Comparison of ENCODE assay signal across 20 mouse cellular contexts in genomic region chr14:72303856-72304255, GRCm38 (mm10).
A peak's percentile ranks its signal among the peaks of the same experiment; 100 is the strongest.
DNase-seq lines count a peak whose midpoint lies in the region; ATAC-seq and TF ChIP-seq lines count a peak whose summit lies in the region.
"Had no signal": no experiment of that assay in that cellular context is flagged by ENCODE, and none has a peak within 500 bp of the region (broad histone marks: within the 10 kb centered on the region; RNA-seq: fewer than 3 reads in every experiment).

No protein-coding gene starts in this region.

- no peak for TF ChIP-seq POLR2A in brain, embryonic 14.5 days (IDR thresholded peaks at IDR 0.05; ENCODE audit: borderline replicate concordance, extremely low read depth, insufficient read depth, insufficient read length, poor library complexity, severe bottlenecking)

- peaks cover 3% of the 10 kb centered on the region; the same call in 1 of the 2 replicates for H3K4me1 ChIP-seq in forebrain, embryonic 16.5 days (replicated peaks; ENCODE audit: control insufficient read depth, insufficient read depth, low read length)
- no peaks in the 10 kb centered on the region for H3K4me1 ChIP-seq in forebrain, embryonic 13.5 days
- no peaks in the 10 kb centered on the region for H3K4me1 ChIP-seq in lung, postnatal 0 days (ENCODE audit: insufficient read depth, low read depth, low read length)
- H3K4me1 ChIP-seq: embryonic facial prominence, embryonic 10.5 days; hindbrain, embryonic 10.5 days had no signal

- intact Hi-C loops in gastrocnemius, postnatal 14 days (cut with DNase I; ENCODE audit: low total_unique reads), result no loop called here

- H3K9me3 ChIP-seq in forebrain, embryonic 16.5 days (ENCODE audit: control insufficient read depth, low read length), result no peaks in the 10 kb centered on the region
- H3K9me3 ChIP-seq in forebrain, embryonic 13.5 days (replicated peaks), result no peaks in the 10 kb centered on the region
- no peaks in the 10 kb centered on the region for H3K9me3 ChIP-seq in lung, postnatal 0 days (ENCODE audit: low read length)
- H3K9me3 ChIP-seq: embryonic facial prominence, embryonic 10.5 days; hindbrain, embryonic 10.5 days had no signal

- peak; percentile 9 for DNase-seq in lung, postnatal 0 days (ENCODE audit: low spot score)
- DNase-seq in lung, adult 18-20 months, result no peak
- DNase-seq in brain, embryonic 14.5 days (ENCODE audit: low read depth), result peak; percentile 29
- DNase-seq in cerebellum, postnatal 25 days, result peak; percentile 8 to 23
- DNase-seq in spleen, adult 12 weeks (ENCODE audit: low spot score), result no peak
- no peak for DNase-seq in gastrocnemius, postnatal 14 days
- DNase-seq: gastrocnemius, postnatal 36 days; kidney, adult 9 months; kidney, postnatal 36 days; liver; lung, embryonic 14.5 days; right cerebral cortex, postnatal 25 days; thymus, postnatal 36 days had no signal

- no peaks in the 10 kb centered on the region for H3K36me3 ChIP-seq in forebrain, embryonic 16.5 days (ENCODE audit: control insufficient read depth, insufficient read depth)
- H3K36me3 ChIP-seq in forebrain, embryonic 13.5 days (ENCODE audit: poor library complexity, severe bottlenecking), result no peaks in the 10 kb centered on the region
- H3K36me3 ChIP-seq in lung, postnatal 0 days (ENCODE audit: insufficient read depth, low read length), result no peaks in the 10 kb centered on the region
- H3K36me3 ChIP-seq: embryonic facial prominence, embryonic 10.5 days; hindbrain, embryonic 10.5 days had no signal

- H3K27ac ChIP-seq in forebrain, embryonic 16.5 days (ENCODE audit: low read length), result no peak overlapping the region
- no peak overlapping the region for H3K27ac ChIP-seq in forebrain, embryonic 13.5 days
- H3K27ac ChIP-seq in lung, postnatal 0 days (ENCODE audit: low read length), result no peak overlapping the region
- H3K27ac ChIP-seq: embryonic facial prominence, embryonic 10.5 days; hindbrain, embryonic 10.5 days had no signal

- peak; percentile 90 for ATAC-seq in forebrain, embryonic 16.5 days
- no peak; the same call in 1 of the 2 replicates for ATAC-seq in forebrain, embryonic 13.5 days
- ATAC-seq in lung, postnatal 0 days, result no peak
- ATAC-seq: activated CD4-positive, CD25-positive, alpha-beta regulatory T cell, adult 4 months; inflammation-experienced regulatory T-cells, adult 6 months; Patski had no signal

- H3K27me3 ChIP-seq in forebrain, embryonic 16.5 days (replicated peaks; ENCODE audit: control insufficient read depth, insufficient read depth, low read length), result no peaks in the 10 kb centered on the region
- no peaks in the 10 kb centered on the region for H3K27me3 ChIP-seq in forebrain, embryonic 13.5 days
- no peaks in the 10 kb centered on the region for H3K27me3 ChIP-seq in lung, postnatal 0 days (replicated peaks; ENCODE audit: insufficient read depth, low read length)

- H3K4me3 ChIP-seq in forebrain, embryonic 16.5 days (replicated peaks; ENCODE audit: low read length), result no peak overlapping the region
- H3K4me3 ChIP-seq in forebrain, embryonic 13.5 days, result no peak overlapping the region
- no peak overlapping the region for H3K4me3 ChIP-seq in lung, postnatal 0 days (ENCODE audit: low read depth, low read length)
- H3K4me3 ChIP-seq: embryonic facial prominence, embryonic 10.5 days; hindbrain, embryonic 10.5 days had no signal

- TF ChIP-seq EP300 in lung, postnatal 0 days (IDR thresholded peaks at IDR 0.05), result no peak

- no peak overlapping the region for H3K4me2 ChIP-seq in forebrain, embryonic 16.5 days (ENCODE audit: low read length)
- no peak overlapping the region for H3K4me2 ChIP-seq in forebrain, embryonic 13.5 days
- no peak overlapping the region for H3K4me2 ChIP-seq in lung, postnatal 0 days (replicated peaks; ENCODE audit: low read depth, low read length)
- H3K4me2 ChIP-seq: lung, embryonic 14.5 days had no signal

- TF ChIP-seq CTCF in lung, postnatal 0 days (IDR thresholded peaks at IDR 0.05), result no peak
- no peak for TF ChIP-seq CTCF in brain, embryonic 14.5 days (IDR thresholded peaks at IDR 0.05; ENCODE audit: borderline replicate concordance, extremely low read depth, insufficient read depth, insufficient read length)

- H3K9ac ChIP-seq in forebrain, embryonic 16.5 days (replicated peaks; ENCODE audit: low read depth, low read length), result no peak overlapping the region
- no peak overlapping the region for H3K9ac ChIP-seq in forebrain, embryonic 13.5 days
- no peak overlapping the region for H3K9ac ChIP-seq in lung, postnatal 0 days (replicated peaks; ENCODE audit: low read depth)
- H3K9ac ChIP-seq: lung, embryonic 14.5 days had no signal

Comparison
In these comparisons a context has a peak if more than half of its experiments do, and no peak if none do; other contexts are left out.
1. DNase-seq: peak in lung, postnatal 0 days (single experiment), brain, embryonic 14.5 days (single experiment) and cerebellum, postnatal 25 days (2 of 2); none in lung, adult 18-20 months (0 of 2), spleen, adult 12 weeks (single experiment) and gastrocnemius, postnatal 14 days (single experiment).